Mouse (Mus musculus) thymus, postnatal 25 days (tissue): ENCODE data around the gene St3gal6.
"Not testable (repeated sequence)": the region's sequence is repeated elsewhere in the genome, so short reads cannot be mapped to it uniquely, and the experiment has no call there.

Source experiments
- DNase-seq: peaks from one replicate; pipeline ENCODE4 v3.0.0; 2022

Gene St3gal6

GRCm38 (mm10) chr16:58474875-58475274, 49.2 kb downstream of the St3gal6 start:
- no peak for DNase-seq

GRCm38 (mm10) chr16:58470841-58471240, 53.2 kb downstream of the St3gal6 start:
- DNase-seq, result no peak

- DNase-seq, result no peak
Measured at GRCm38 (mm10) chr16:58470061-58470460, 54.0 kb downstream of the St3gal6 start.

- DNase-seq, result no peak
Measured at GRCm38 (mm10) chr16:58465412-58465811, 58.6 kb downstream of the St3gal6 start.

- no peak for DNase-seq
Measured at GRCm38 (mm10) chr16:58464051-58464450, 60.0 kb downstream of the St3gal6 start.

GRCm38 (mm10) chr16:58462519-58462918, 61.5 kb downstream of the St3gal6 start:
- DNase-seq, result no peak

GRCm38 (mm10) chr16:58461856-58462518, 62.1 kb downstream of the St3gal6 start:
- DNase-seq, result no peak

- DNase-seq, result no peak
Measured at GRCm38 (mm10) chr16:58460386-58460785, 63.7 kb downstream of the St3gal6 start.

GRCm38 (mm10) chr16:58459966-58460365, 64.1 kb downstream of the St3gal6 start:
- DNase-seq, result not testable (repeated sequence)

- DNase-seq, result no peak
Measured at GRCm38 (mm10) chr16:58456991-58457390, 67.1 kb downstream of the St3gal6 start.

- no peak for DNase-seq
Measured at GRCm38 (mm10) chr16:58456445-58456844, 67.6 kb downstream of the St3gal6 start.

GRCm38 (mm10) chr16:58455118-58455517, 68.9 kb downstream of the St3gal6 start:
- DNase-seq, result no peak

GRCm38 (mm10) chr16:58454617-58455016, 69.4 kb downstream of the St3gal6 start:
- DNase-seq, result peak; percentile 59

- no peak for DNase-seq
Measured at GRCm38 (mm10) chr16:58453820-58454219, 70.2 kb downstream of the St3gal6 start.

GRCm38 (mm10) chr16:58453138-58453537, 70.9 kb downstream of the St3gal6 start:
- no peak for DNase-seq

- no peak for DNase-seq
Measured at GRCm38 (mm10) chr16:58451647-58452046, 72.4 kb downstream of the St3gal6 start.

- DNase-seq, result no peak
Measured at GRCm38 (mm10) chr16:58450648-58451047, 73.4 kb downstream of the St3gal6 start.

- no peak for DNase-seq
Measured at GRCm38 (mm10) chr16:58449073-58449472, 75.0 kb downstream of the St3gal6 start.

GRCm38 (mm10) chr16:58446281-58447259, 77.5 kb downstream of the St3gal6 start:
- DNase-seq, result no peak

GRCm38 (mm10) chr16:58444735-58445134, 79.3 kb downstream of the St3gal6 start:
- DNase-seq, result no peak

GRCm38 (mm10) chr16:58432384-58432783, 91.7 kb downstream of the St3gal6 start:
- no peak for DNase-seq

- no peak for DNase-seq
Measured at GRCm38 (mm10) chr16:58430246-58430645, 93.8 kb downstream of the St3gal6 start.

- DNase-seq, result no peak
Measured at GRCm38 (mm10) chr16:58421696-58422354, 102.2 kb downstream of the St3gal6 start.
